Mouse (Mus musculus): ENCODE measurements at regions not wholly inside any gene's neighbourhood (a gene's known extent, or its start where the extent isn't known, plus 50 kb on each side); places are given as distances from the start of the nearest gene placed in this dataset.

- Histone ChIP-seq H3K27ac (ENCODE audit: low read depth) (no peak overlapping the region), H3K4me2 (no peak overlapping the region), H3K4me3 (ENCODE audit: low read depth, low read length) (no peak overlapping the region), H3K9ac (no peak overlapping the region), H3K9me3 (ENCODE audit: low read depth, low read length) (no peaks in the 10 kb centered on the region), H3K4me1 (ENCODE audit: insufficient read depth) (no peaks in the 10 kb centered on the region), H3K36me3 (ENCODE audit: insufficient read depth) (no peaks in the 10 kb centered on the region), H3K27me3 (ENCODE audit: insufficient read depth, low read length) (no peaks in the 10 kb centered on the region)
- WGBS = 46% methylated on average over 1 of the region's 1 CpGs
- no peak for TF ChIP-seq CTCF (IDR thresholded peaks at IDR 0.05; ENCODE audit: low read depth)
- ATAC-seq (ENCODE audit: insufficient read depth) (no peak), DNase-seq (no peak)
Observed at GRCm38 (mm10) chrX:70261360-70261759, 103.5 kb downstream of the Ids start.

GRCm38 (mm10) chrX:70216011-70216410 lies 148.9 kb downstream of the Ids start:
- 81% methylated on average over 1 of the region's 1 CpGs for WGBS
- Histone ChIP-seq H3K4me3 (ENCODE audit: low read depth, low read length) (no peak overlapping the region), H3K4me2 (no peak overlapping the region), H3K9me3 (ENCODE audit: low read depth, low read length) (no peaks in the 10 kb centered on the region), H3K36me3 (ENCODE audit: insufficient read depth) (no peaks in the 10 kb centered on the region), H3K4me1 (ENCODE audit: insufficient read depth) (no peaks in the 10 kb centered on the region), H3K27ac (ENCODE audit: low read depth) (no peak overlapping the region), H3K27me3 (ENCODE audit: insufficient read depth, low read length) (no peaks in the 10 kb centered on the region), H3K9ac (no peak overlapping the region)
- ATAC-seq (ENCODE audit: insufficient read depth) = no peak
- DNase-seq = no peak
- no peak for TF ChIP-seq CTCF (IDR thresholded peaks at IDR 0.05; ENCODE audit: low read depth)

GRCm38 (mm10) chrX:70184427-70185090 lies 180.3 kb downstream of the Ids start:
- H3K36me3 ChIP-seq (ENCODE audit: insufficient read depth) = no peaks in the 10 kb centered on the region
- 45% methylated on average over 1 of the region's 1 CpGs for whole genome bisulfite sequencing
- DNase-seq (peak; percentile 0), ATAC-seq (ENCODE audit: insufficient read depth) (peak; percentile 60; the same call in 1 of the 2 replicates)
- H3K4me1 ChIP-seq (ENCODE audit: insufficient read depth) = no peaks in the 10 kb centered on the region
- H3K27me3 ChIP-seq (ENCODE audit: insufficient read depth, low read length) = no peaks in the 10 kb centered on the region
- H3K4me3 ChIP-seq (ENCODE audit: low read depth, low read length) = no peak overlapping the region
- H3K9ac ChIP-seq = no peak overlapping the region
- H3K4me2 ChIP-seq = no peak overlapping the region
- TF ChIP-seq CTCF (IDR thresholded peaks at IDR 0.05; ENCODE audit: low read depth) = no peak
- no peaks in the 10 kb centered on the region for H3K9me3 ChIP-seq (ENCODE audit: low read depth, low read length)
- no peak overlapping the region for H3K27ac ChIP-seq (ENCODE audit: low read depth)

GRCm38 (mm10) chrX:70169737-70170136 lies 195.1 kb downstream of the Ids start:
- DNase-seq (peak; percentile 10), ATAC-seq (ENCODE audit: insufficient read depth) (no peak)
- no peak overlapping the region for H3K4me3 ChIP-seq (ENCODE audit: low read depth, low read length)
- H3K27me3 ChIP-seq (ENCODE audit: insufficient read depth, low read length) = no peaks in the 10 kb centered on the region
- no peak for TF ChIP-seq CTCF (IDR thresholded peaks at IDR 0.05; ENCODE audit: low read depth)
- H3K9ac ChIP-seq = no peak overlapping the region
- no peak overlapping the region for H3K4me2 ChIP-seq
- H3K36me3 ChIP-seq (ENCODE audit: insufficient read depth) = no peaks in the 10 kb centered on the region
- H3K4me1 ChIP-seq (ENCODE audit: insufficient read depth) = no peaks in the 10 kb centered on the region
- 27% methylated on average over 2 of the region's 2 CpGs for WGBS
- no peak overlapping the region for H3K27ac ChIP-seq (ENCODE audit: low read depth)
- no peaks in the 10 kb centered on the region for H3K9me3 ChIP-seq (ENCODE audit: low read depth, low read length)

- H3K27ac ChIP-seq (ENCODE audit: low read depth) = no peak overlapping the region
- 13% methylated on average over 4 of the region's 4 CpGs for WGBS
- peak; percentile 65 for DNase-seq
- peak; percentile 69 for TF ChIP-seq CTCF (IDR thresholded peaks at IDR 0.05; ENCODE audit: low read depth)
- no peaks in the 10 kb centered on the region for H3K9me3 ChIP-seq (ENCODE audit: low read depth, low read length)
- H3K4me1 ChIP-seq (ENCODE audit: insufficient read depth) = no peaks in the 10 kb centered on the region
- no peak overlapping the region for H3K9ac ChIP-seq
- no peaks in the 10 kb centered on the region for H3K36me3 ChIP-seq (ENCODE audit: insufficient read depth)
- H3K27me3 ChIP-seq (ENCODE audit: insufficient read depth, low read length) = no peaks in the 10 kb centered on the region
- ATAC-seq (ENCODE audit: insufficient read depth) = no peak
- H3K4me3 ChIP-seq (ENCODE audit: low read depth, low read length) = no peak overlapping the region
- H3K4me2 ChIP-seq = no peak overlapping the region
Observed at GRCm38 (mm10) chrX:70161011-70161410, 203.9 kb downstream of the Ids start.
